Mouse (Mus musculus): ENCODE measurements around the gene Hook2.

Hook2 gene

DNA sequence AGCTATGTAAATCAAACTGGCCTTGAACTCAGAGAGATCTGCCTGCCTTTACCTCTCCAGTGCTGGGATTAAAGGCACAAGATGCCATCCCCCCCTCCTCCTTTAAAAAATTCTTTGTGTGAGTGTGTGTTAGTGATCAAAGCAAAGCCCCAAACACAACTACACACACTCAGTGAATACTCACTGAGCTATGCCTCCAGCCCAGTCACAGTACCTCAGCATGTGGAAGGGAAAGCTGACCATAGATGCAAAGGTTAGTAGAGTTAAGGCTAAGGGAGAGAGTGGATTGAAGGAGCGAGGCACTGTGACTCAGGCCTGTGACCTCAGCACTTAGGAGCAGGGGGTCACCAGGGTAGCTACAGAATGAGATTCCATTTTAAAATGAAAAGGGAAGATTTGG is 17.3 kb upstream of the Hook2 start:
- peak; percentile 16 for DNase-seq (ENCODE audit: low spot score)

DNA sequence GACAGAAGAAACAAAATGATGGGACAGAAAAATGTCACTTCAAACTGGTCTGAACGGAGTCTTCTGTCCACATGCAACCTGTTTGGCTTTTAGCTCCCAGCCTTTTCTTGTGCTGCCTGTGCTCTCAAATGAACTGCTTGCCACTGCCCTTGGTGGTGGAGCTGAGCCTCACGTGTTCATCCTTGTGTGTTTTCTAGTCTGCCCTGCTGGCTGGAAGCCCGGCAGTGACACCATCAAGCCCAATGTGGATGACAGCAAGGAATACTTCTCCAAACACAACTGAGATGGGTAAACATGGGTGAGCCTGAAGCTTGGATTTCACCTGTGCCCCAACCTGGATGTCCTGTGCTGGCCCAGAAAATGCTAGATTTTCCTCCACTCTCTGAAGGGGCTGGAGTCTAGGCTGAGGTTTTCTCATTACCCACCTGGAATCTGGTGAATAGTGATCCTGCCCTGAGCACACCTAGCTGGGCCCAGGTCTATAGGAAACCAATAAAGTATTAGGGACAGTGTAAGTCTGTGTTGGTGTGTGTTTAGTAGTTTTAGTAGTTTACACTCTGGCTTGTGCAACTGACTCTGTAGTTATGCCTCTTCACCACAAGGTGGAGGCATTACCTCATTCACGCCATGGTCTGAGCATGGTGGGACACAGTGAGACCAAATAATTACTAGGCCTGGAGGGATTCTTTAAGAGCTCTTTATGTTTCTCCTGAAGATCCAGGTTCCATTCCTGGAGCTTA is 16.4 kb upstream of the Hook2 start:
- peak; percentile 88 for DNase-seq (ENCODE audit: low spot score)

DNA sequence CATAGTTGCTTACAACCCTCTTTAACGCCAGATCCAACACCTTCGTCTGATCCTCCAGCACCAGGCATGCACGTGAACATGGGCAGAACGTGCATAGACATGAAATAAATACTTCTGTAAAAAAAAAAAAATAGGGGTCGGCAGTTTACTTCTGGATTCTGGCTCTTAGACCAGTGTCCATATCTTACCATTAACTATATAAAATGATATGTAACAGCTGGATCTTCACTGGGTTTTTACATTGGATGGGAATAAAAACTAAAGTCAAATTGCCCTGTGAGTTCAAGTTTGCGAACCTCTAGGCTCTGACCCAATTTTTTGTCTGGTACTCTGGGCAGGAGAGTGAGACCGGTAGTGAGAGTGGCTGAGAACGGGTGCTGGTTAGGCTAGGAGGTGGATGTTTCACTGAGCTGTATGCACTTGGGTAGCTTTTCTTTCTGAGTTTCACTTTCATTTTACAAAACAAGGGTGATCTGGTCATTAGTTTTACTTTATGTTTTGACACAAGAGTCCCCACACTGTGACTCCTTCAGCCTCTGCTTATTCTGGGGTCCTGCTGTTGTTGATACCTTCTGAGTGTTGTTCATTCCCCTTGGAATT is 15.8 kb upstream of the Hook2 start:
- no peak for DNase-seq (ENCODE audit: low spot score)

DNA sequence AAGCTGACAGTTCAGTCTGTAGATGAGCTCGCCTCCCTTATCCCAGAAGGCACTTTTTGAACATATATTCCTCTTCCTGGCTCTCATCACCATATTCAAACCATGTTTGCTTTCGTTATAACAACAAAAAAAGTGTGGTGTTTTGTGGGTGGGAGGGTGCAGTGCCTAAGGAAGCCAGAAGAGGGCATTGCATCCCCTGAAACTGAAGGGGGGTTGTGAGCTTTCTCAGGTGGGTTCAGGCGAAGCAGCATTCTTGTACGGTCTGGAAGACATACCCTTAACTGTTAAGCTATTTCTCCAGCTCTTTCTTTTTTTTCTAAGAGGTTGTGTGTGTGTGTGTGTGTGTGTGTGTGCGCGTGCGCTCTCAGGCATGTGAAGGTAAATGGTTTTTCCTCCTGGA is 15.0 kb upstream of the Hook2 start:
- DNase-seq (ENCODE audit: low spot score): peak; percentile 75

DNA sequence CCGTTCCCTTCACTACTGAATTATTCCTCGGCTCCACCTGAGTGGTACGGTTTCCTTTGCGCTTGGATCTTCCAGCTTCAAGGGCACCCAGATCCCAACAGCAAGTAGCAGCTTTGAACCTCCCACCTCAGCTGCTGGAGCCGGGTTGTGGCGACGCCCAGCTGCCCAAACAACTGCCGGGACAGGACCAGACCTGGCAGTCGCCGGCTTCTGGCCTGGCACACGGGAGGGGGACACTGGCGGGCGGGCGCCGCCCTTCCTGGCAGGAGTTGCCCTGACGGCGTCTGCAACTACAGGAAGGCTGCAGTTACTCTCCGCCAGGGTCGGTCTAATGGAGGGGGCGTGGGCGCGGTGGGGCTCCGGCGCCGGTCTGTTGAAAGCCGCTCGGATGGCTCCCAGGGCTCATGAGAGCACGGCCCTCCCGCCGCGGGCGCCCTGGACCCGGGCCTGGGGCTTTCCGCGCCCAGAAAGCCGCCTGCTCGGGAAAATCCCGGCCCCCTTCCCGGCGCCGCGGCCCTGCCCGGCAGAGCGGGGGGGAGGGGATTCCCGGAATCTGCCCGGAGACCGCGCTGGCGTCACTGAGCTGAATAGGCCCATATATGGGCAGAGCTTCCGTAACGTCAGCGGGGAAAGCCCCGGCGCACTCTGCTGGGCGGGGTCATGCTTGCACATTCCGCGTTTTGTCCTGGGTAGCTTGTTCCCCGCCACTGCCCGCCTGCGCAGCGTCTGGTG is 14.2 kb upstream of the Hook2 start:
- DNase-seq (ENCODE audit: low spot score): peak; percentile 99

DNA sequence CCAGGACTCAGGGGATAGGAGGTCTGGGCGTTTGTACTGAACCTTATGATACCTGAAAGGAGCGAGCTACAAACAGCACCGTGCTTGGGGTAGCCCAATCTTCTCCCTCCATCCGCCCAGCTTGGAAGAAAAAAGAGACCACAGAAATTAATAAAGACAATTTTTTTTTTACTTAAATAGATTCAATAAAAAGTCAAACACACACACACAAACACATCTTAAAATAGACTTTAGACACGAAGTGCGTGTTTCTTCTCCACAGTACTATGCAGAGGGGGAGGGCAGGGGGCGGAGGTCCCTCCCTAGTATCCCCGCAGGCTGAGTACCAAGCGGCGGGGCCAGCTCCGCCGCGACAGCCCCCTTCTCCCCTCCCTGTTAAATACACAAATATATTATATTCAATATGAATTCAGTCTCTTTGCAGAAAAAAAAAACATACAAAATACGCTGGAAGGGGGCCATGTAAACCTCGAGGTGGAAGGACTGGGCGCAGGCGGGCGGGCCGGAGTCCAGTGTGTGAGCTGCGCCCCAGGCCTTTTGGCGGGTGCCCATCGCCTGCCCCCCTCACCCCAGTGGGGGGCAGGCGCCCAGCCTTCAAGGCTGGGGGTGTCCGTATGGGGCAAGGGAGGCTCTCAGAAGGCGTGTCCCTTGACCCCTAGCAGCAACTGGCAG is 13.5 kb upstream of the Hook2 start:
- no peak for DNase-seq (ENCODE audit: low spot score)

DNA sequence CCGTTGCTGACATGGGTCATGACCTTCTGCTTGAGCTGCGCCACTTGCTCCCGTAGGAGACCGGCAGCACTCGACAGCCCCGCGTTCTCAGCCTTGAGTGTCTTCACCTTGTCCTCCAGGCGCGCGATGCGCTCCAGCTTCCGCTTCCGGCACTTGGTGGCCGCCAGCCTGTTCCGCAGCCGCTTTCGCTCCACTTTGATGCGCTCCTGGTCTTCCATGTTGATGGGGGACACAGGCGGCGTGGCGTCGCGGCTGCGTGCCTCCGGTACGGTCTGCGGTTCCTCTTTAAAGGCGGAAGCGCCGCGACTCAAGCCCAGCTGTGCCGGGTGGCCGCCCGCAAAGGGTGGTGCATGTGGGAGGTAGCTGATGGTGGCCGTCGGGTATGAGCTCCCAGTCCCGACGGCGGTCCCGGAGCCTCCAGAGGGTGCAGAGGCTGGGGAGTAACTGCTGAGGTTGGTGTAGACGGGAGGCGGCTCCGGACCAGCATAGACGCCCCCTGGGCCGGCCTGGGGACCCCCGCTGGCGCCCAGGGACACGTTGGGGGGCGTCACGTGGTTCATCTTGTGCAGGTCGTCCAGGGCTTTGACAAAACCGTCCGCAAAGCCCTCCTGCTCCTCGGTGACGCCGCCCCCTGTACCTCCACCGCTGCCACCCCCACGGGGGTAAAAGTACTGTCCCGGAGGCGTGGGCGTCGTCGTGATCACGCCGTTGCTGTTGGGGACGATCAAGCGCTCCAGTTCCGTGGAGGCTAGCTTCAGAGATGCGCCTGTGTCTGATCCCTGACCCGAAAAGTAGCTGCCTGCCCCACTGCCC is 12.8 kb upstream of the Hook2 start:
- DNase-seq (ENCODE audit: low spot score): peak; percentile 83

DNA sequence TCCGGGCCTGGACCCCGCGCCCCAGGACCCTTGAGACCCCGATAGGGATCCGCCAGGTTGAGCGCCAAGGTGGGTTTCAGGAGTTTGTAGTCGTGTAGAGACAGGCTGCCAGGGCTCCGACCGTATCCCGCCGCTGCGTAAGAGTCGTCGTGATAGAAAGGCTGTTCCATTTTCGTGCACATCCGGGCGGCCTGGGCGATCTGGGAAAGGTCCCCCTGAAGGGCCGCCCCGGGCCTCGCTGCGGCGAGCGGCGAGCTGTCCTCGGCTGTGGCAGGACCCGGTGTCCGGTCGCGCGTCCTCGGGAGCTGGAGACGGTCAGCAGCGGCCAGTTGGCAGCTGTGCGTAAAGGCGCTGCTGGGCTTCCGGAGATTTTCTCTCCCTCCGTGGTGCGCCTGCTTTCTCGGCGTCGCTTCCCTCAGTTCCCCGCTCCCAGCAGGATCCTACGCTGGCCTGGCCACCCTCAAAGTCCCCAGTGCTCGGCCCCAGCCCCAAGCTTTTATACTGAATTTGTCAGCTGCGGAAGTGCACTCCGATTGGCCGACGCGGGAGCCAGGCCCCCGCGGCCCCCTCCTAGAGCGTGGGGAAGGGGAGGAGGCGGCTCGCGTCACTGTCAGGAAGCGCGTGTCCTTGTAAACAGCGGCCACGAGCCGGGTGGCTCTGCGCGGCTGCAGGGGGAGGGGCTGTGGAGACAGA is 12.0 kb upstream of the Hook2 start, which contains the start of gene Junb:
Junb (minus strand) TSS at position 471 of the 693 bp plus-strand sequence.
- peak; percentile 98 for DNase-seq (ENCODE audit: low spot score)

DNA sequence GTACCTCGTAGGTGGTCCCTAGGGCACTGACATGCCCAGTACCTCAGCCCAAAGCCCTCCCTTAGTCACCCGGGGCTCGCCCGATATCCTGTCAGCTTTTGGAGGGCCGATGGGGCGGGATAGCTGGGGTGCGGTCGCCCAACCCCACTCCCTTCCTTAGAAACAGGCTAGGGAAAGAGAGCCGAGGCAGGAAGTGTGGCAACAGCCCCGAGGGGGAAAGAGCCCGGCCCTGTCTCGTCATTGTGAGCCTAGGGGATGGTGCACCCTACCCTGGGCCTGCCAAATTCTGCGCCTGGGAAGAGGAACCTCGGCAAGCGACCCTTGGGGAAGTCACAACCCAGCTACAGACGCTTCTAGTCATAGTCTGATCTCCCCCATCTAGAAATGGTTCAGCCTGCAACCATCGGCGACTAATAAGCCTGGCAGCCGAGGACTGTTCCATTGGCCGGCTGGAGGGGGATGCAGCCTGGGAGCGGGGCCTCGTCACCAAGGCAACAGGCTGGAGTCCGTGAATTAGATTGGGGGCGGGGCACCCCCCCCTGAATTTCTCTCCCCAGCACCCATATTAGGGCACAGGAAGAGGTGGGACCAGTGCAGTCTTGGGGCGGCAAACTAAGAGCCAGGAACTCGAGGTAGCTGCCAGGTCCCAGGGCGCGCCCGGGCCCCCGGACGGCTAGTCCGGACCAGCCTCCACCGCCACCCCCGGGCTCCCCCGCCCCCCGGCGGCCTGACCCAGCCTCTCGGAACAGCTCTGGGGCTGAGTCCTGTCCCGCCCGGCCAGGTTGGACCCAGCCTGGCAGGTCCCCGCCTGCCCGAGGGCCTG is 10.6 kb upstream of the Hook2 start:
- DNase-seq (ENCODE audit: low spot score): peak; percentile 98

DNA sequence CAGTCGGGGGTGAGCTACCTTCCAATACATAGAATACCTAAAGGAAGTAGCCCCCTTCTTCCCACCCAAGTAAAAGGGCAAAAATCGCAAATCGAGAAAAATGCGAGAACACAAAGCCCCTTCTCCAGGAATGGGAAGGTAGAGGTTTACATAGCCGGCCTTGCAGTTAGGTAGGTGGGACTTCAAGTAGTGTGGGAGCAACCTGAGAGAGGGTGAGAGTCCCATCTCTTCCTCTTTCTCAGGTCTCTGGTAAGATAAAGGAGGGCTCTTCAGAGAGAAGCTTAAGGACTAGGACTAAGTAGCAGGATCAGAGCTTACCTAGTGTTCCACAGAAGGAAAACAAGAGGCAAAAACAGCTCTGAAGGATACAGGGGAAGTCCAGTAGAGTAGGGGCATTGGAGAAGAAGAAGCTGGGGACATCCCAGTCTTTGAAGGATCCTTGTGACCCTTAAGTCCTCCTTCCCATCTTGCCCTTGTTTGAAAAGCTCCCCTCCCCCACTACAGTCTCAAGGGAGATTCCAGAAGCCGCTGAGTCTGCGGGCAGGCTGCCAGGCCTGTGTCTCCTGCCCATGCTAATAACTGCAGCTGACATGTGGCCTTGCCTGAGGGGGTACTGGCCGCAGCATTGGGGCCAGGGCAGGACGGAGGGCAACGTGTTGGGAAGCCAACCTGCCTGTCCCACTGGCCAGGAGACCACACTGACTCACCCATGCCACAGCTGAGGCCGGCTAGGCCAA is 9.6 kb upstream of the Hook2 start:
- peak; percentile 95 for DNase-seq (ENCODE audit: low spot score)

DNA sequence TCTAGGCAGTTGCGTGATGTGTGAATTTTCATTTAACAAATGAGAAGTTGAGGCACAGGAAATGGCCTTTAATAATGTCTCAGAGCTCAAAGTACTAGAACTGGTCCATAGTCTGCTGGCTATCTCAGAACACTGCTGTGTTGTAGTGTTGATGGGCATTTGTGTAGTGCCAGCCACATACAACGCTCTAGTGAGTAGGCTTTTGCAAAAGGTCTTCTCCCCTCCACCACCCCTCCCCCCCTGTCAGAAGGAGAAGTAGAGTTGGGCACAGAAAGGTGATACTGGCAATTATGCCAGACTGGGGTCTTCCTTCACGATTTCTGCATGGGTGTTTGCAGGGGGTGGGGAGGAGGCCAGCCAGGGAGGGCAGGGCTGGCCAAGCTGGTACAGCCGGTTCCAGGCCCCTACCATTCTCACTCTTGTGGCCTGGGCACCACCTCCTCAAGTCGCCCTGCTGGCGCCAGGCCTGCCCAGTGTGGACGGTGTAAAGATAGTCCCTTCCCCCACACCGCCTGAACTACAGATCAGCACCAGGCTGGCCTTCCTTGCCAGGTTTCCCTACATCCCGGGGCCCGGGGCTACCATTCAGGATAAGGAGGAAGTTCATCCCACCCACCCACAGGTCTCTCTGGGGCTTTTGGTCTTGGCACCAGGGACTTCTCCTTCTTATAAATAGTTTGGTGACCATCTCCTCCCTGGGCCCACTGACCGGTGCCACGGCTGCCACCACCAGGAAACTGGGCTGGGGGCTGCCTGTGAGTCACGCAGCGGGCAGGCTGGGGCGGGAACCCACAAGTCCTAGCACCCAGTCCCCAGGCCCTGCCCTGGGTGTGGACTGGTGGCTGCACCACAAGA is 8.5 kb upstream of the Hook2 start:
- DNase-seq (ENCODE audit: low spot score): peak; percentile 64

DNA sequence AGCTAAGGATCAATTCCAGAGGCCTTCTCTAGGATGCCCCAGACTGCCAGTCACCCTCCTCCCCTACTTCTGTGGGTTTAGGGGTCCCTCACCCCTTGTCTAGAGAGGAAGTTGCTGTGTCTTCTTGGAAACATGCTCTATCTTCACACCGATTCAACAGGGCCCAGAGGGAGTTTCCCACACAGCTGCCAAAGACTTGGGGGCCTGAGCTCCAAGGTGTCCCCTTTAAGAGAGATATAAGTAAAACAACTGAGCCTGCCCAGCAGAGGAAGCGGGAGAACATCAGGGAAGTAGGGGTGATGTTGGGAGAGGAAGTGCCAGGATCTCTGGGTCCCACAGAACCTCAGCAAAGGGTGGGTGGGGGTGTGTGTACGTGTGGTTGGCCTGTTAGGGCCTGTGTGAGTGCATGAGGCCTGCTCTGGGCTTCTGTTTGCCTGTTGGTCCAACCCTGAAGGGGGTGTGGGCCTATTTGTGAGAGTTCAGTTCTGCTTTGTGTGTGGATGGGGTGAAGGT is 7.8 kb upstream of the Hook2 start:
- DNase-seq (ENCODE audit: low spot score): no peak

DNA sequence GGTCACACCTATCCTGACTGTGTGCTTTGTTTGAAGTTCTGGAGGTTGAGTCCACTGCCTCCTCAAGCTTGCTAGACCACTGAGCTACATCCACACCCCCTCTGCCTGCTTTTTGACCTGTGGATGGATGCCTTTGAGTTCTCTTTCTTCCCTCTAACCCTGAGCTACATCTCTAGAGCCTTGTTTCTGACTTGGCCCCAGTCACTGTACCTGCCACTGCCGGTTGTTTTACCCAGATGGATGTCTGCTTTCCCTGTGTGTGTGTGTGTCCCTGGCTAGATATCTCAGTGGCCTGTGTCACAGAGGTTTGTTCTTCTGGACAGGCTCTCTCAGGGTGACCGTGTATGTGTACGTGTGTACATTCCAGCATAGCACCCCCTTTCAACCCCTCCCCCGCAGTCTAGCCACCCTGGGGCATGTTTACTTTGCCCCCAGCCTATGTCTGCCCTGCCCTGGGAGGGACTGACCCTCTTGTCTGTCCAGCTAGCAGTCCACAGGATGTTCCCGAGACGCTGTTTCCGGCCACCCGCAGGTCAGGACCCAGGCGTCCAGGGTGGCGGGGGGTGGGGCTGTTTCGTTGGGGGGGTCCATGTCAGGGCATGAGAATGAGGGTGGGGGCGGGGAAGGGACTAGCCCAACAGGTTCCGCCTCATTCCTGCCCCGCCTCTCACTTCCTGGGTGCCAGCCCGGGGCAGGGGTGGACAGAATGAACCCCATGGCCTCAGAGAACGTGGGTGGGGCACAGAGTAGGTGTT is 5.9 kb upstream of the Hook2 start:
- no peak for DNase-seq (ENCODE audit: low spot score)

DNA sequence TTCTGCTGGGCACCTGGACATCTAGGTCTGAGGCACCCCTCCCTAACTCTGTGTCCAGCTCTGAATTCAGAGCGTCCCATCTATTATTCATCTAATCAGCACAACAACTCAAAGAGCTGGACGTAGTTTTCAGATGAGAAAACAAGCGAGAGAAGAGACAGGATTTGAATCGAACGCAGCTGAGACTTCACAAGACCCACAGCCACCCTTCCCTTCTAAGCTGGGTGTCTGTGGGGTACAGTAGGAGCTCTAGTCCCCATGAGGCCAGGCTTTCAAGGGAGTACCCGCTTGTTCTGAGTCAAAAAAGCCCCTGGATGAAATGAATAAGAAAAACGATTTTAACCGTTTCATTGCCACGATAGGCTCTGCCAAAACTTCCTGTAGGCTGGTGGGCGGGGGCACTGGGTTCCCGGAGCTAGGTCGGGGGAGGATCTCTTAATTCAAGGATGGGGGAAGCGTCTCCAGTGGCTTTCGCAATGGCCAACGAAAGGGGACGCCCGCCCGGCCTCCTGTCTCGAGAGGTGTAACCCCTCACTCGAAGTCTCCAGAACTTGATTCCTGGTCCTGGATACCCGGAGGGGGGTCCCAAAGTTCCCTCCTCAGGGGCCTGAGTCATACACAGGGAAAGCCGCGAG is 5.2 kb upstream of the Hook2 start:
- DNase-seq (ENCODE audit: low spot score): peak; percentile 47

DNA sequence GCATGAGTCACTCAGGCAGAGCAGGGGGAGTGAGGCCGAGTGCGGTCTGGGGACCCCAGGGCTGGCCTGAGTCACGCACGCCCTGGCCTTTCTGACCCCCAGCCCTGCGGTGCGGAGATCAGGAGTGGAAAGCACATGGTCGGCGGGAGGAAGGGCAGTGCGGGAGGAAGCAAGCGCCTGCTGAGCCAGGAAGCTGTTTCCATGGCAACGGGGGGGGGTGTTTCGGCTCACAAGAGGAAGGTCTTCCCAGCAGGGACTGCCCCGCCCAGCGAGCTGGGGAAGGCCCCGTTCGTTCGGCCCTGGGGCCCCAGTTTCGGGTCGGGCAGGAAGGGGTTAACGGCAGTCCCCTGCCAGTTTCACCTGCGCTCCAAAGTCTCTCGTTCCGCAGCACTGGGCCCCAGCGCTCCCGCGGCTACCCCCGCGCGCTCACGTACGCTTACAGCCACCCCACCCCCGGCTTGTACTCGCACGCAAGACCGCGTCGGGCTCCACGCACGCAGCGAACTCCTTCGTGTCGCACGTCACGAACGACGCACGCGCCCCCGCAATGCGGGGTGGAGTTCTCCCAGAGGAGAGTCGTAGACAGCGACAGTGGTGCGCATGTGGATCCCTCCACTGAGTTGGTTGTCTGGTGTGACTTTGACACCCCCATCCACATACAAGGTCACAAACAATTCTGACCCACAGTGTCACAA is 4.6 kb upstream of the Hook2 start:
- peak; percentile 86 for DNase-seq (ENCODE audit: low spot score)

DNA sequence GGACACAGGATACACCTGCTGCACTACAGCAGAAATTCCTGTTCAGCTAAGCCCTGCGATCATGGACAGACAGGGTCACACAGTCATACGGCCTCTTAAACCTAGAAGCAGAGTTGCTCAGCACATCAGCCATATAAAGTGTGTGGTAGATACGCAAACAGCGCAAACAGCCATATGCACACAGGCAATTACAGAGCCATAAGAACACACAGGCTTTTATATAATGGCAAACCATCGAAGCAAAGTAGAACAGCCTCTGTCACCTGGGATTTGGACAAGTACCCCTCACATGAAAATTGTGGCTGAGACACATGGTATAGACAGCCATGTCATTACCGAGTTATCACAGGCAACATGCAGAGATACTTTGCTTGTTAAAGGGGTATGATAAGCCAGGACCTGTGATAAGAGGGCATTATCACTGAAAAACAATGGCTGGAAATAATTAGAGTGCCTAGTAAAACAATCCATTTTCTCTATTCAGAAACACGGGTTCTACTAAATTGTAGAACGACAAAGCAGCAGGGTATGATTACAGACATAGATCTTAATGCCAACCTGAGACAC is 3.9 kb upstream of the Hook2 start:
- no peak for DNase-seq (ENCODE audit: low spot score)

Measured in MN1 (cell line).